Mouse (Mus musculus) CH12.LX (cell line): ENCODE results near the gene Creg1.

Experiments
- CHD2 ChIP-seq: IDR thresholded peaks from 2 replicates; pipeline ENCODE4 v1.6.1; 2011; ENCODE audit warnings: low read length, improper control_type of control experiment
- RCOR1 ChIP-seq: conservative IDR thresholded peaks from 2 replicates; pipeline ENCODE4 v1.6.1; 2012; ENCODE audit warnings: low read depth, mild to moderate bottlenecking, inconsistent platforms, low read length, improper control_type of control experiment

GRCm38 (mm10) chr1:165735826-165736818 is 27.4 kb upstream of the Creg1 start:
- TF ChIP-seq RCOR1 (no peak), CHD2 (no peak)
